Mouse (Mus musculus) testis, adult 2 months (tissue): ENCODE results near the gene Sh2b1.

Source experiments
- CTCF ChIP-seq: fragments of 200-500 bp; IDR thresholded peaks from 2 replicates; pipeline ENCODE4 v1.5.1; 2012; ENCODE audit warnings: low read depth, mild to moderate bottlenecking, inconsistent platforms, low read length, moderate library complexity; ENCODE audit not compliant: control insufficient read depth, insufficient read depth, insufficient replicate concordance
- POLR2A ChIP-seq: fragments of 200-500 bp; IDR thresholded peaks from 2 replicates; pipeline ENCODE4 v1.6.1; 2012; ENCODE audit warnings: low read depth, mild to moderate bottlenecking, inconsistent platforms, low read length, moderate library complexity; ENCODE audit not compliant: control insufficient read depth

DNA sequence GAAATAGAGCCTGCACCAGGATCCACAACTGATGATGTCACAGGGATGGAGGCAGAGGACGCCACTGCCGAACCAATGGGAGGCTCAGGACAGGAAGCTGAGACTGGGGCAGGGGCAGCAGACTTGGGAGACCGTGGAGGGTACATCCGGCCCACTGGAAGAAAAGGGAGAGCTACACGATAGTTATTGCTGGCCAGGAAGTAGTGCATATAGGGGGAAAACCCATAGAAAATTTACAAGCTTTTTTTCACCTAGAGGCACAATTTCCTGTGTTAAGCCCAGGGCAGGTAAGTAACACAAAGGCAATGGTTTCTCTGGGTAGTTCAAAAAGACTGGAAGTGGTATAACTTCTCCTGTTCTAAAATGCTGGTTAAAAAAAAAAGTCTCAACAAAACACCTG is 21.3 kb upstream of the Sh2b1 start:
- no peak for TF ChIP-seq CTCF
- no peak for TF ChIP-seq POLR2A
